Mouse (Mus musculus) hindbrain, embryonic 11.5 days (tissue): ENCODE data around the gene Zc2hc1c. TPM values are rescaled to one million over a fixed set of nuclear protein-coding genes. Genes with fewer than 3 reads are reported as not detected.

ENCODE experiments used
- ATAC-seq: fragments of 200-750 bp; cut with Nextera tagmentation; 2 replicates; pipeline ENCODE4 v1.8.0; 2017; ENCODE audit warnings: mild to moderate bottlenecking, moderate TSS enrichment, moderate library complexity; ENCODE audit not compliant: low FRiP score
- DNase-seq: peaks from one replicate; pipeline ENCODE4 v3.0.0-alpha.2; 2015; ENCODE audit warnings: low spot score
- H3K27ac ChIP-seq: fragments of 300-500 bp; sonication (generic); 2 replicates; pipeline ENCODE4 v1.5.1; 2014; ENCODE audit warnings: mild to moderate bottlenecking, low read depth, low read length
- H3K27me3 ChIP-seq: fragments of 300-500 bp; sonication (generic); 2 replicates; pipeline ENCODE4 v1.6.1; 2014; ENCODE audit warnings: mild to moderate bottlenecking, low read length, moderate library complexity, mixed read lengths; ENCODE audit not compliant: control insufficient read depth, insufficient read depth
- H3K36me3 ChIP-seq: fragments of 300-500 bp; sonication (generic); 2 replicates; pipeline ENCODE4 v1.6.1; 2014; ENCODE audit warnings: mild to moderate bottlenecking, low read length, moderate library complexity, mixed read lengths; ENCODE audit not compliant: control insufficient read depth, insufficient read depth
- H3K4me1 ChIP-seq: fragments of 300-500 bp; sonication (generic); replicated peaks from 2 replicates; pipeline ENCODE4 v1.6.1; 2014; ENCODE audit warnings: low read length, mixed read lengths; ENCODE audit not compliant: control insufficient read depth, insufficient read depth
- H3K4me2 ChIP-seq: fragments of 300-500 bp; sonication (generic); replicated peaks from 2 replicates; pipeline ENCODE4 v1.6.1; 2014; ENCODE audit warnings: mild to moderate bottlenecking, low read depth, low read length
- H3K4me3 ChIP-seq: fragments of 300-500 bp; sonication (generic); 2 replicates; pipeline ENCODE4 v1.5.1; 2014; ENCODE audit warnings: low read depth, low read length
- H3K9ac ChIP-seq: fragments of 300-500 bp; sonication (generic); 2 replicates; pipeline ENCODE4 v1.6.1; 2014; ENCODE audit warnings: low read depth, low read length
- H3K9me3 ChIP-seq: fragments of 300-500 bp; sonication (generic); 2 replicates; pipeline ENCODE4 v1.6.1; 2016; ENCODE audit warnings: low read length; ENCODE audit not compliant: control insufficient read depth
- WGBS: fragments of 180-500 bp; shearing (Covaris S2); extraction: QIAGEN DNeasy Blood & Tissue Kit; methylation state at CpG from one replicate; pipeline ENCODE4 v1.1.7; 2014; 5-methylcytosine and 5-hydroxymethylcytosine counted together
- polyA plus RNA-seq: library from polyadenylated mRNA; unstranded; fragments of >200 nt; fragmentation: Nextera tagmentation; extraction: Ambion mirVana; gene quantifications from 2 replicates; pipeline ENCODE4 v1.2.1, GENCODE M21; 2014

The Zc2hc1c gene
- 1.2 and 1.5 TPM in 2 replicates for polyA plus RNA-seq

DNA sequence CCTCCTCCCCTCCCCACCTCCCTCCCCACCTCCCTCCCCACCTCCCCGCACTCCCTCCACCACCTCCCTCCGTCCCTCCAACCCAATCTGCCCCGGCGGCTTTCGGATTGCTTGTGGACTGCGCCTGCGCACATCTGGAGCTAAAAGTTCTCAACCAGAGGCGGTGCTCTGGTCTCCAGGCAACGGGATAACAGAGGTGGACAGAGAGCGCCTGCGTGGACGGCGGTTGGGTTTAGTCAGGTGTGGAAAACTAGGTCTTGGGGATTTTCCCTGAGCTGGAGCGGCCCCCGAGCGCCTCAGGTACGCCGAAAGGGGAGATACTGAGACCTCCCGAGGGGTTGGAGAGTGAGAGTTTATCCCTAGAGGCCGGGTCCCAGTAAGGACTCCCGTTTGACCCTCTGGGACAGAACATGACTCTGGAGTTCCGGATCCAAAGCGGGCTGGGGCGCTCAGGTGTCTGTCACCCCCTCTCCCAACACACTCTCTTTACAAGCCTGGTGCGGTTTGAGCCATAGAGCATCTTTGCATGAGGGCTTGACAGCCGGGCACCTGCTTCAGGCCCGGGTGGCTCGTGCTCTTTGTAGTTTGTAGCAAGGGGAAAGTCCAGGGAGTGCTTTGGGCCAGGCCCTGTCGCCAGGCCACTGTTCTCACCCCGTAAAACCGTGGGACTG lies at the start of gene Zc2hc1c:
Gene Zc2hc1c, plus strand, starts transcription at position 106 of the 671 bp plus-strand sequence.
- peak within 1 kb of the TSS; percentile 65 for H3K4me2 ChIP-seq
- H3K9me3 ChIP-seq, result no peaks in the 10 kb centered on the region
- H3K27me3 ChIP-seq, result no peaks in the 10 kb centered on the region
- no peak within 1 kb of the TSS for H3K27ac ChIP-seq
- ATAC-seq, result peak; percentile 90
- peak within 1 kb of the TSS; percentile 37 for H3K9ac ChIP-seq
- 3% methylated on average over 30 of the region's 31 CpGs for WGBS
- 0 out of 2 replicates have a peak, but pooled peaks cover 2% of the 10 kb centered on the region for H3K4me1 ChIP-seq
- no peaks in the 10 kb centered on the region for H3K36me3 ChIP-seq
- peak within 1 kb of the TSS; percentile 40 for H3K4me3 ChIP-seq
- DNase-seq, result peak; percentile 93

DNA sequence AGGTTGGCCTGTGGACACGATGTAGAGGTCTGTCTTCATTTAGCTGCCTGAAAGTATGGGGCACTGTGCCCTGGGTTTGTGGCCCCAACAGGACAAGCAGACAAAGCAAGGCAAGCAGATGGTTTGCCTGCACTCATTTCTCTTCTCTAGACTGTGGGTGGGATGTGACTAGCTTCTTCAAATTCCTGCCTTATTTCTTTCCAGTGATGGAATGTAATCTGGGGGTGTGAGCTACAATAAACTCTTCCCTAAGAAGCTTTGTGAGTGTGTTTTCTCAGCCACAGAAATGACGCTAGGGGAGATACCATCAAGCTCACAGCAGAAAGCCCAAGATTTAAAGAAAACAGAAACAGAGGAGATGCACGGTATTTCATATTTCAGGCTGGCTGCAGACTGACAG lies 36.3 kb upstream of the Zc2hc1c start:
- ATAC-seq, result no peak
- no peaks in the 10 kb centered on the region for H3K27me3 ChIP-seq
- no peaks in the 10 kb centered on the region for H3K36me3 ChIP-seq
- no peak overlapping the region for H3K9ac ChIP-seq
- no peak overlapping the region for H3K4me3 ChIP-seq
- 82% methylated on average over 3 of the region's 3 CpGs for WGBS
- H3K27ac ChIP-seq, result no peak overlapping the region
- H3K9me3 ChIP-seq, result no peaks in the 10 kb centered on the region
- no peaks in the 10 kb centered on the region for H3K4me1 ChIP-seq
- DNase-seq, result no peak
- H3K4me2 ChIP-seq, result no peak overlapping the region

DNA sequence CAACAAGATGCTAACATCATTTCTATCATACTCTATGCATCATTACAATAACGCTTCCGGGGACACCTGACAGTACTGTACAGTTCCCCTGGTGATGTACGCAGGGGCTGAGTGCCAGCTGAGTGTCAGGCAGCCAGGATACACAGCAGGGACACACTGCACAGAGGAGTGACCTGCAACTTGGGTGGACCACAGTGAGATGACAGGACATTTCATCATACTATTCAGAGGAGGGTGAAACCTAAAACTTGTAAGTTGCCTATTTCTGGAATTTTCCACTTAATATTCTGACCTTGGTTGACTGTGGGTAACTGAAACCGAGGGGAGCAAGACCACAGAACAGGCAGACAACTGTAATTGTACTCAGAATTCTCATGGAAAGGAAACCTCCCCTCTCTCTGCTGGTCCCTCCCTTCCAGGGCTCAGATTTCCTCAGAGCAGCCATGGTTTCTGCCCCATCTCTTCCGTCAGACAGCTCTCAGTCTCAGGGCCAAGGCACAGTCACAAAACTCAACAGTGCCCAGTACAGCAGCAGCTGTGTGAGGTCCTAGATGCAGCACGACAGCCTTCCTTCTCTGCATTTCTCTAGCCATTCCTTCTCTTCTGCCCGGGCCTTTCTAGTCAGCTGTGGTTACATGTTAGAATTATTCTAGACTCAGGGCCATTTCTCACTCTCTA lies 32.2 kb upstream of the Zc2hc1c start:
- Histone ChIP-seq H3K27me3 (no peaks in the 10 kb centered on the region), H3K27ac (no peak overlapping the region), H3K4me2 (no peak overlapping the region), H3K9ac (no peak overlapping the region), H3K9me3 (no peaks in the 10 kb centered on the region), H3K4me1 (no peaks in the 10 kb centered on the region), H3K36me3 (no peaks in the 10 kb centered on the region), H3K4me3 (no peak overlapping the region)
- ATAC-seq (no peak), DNase-seq (no peak)
- WGBS, result 72% methylated on average over 7 of the region's 7 CpGs

DNA sequence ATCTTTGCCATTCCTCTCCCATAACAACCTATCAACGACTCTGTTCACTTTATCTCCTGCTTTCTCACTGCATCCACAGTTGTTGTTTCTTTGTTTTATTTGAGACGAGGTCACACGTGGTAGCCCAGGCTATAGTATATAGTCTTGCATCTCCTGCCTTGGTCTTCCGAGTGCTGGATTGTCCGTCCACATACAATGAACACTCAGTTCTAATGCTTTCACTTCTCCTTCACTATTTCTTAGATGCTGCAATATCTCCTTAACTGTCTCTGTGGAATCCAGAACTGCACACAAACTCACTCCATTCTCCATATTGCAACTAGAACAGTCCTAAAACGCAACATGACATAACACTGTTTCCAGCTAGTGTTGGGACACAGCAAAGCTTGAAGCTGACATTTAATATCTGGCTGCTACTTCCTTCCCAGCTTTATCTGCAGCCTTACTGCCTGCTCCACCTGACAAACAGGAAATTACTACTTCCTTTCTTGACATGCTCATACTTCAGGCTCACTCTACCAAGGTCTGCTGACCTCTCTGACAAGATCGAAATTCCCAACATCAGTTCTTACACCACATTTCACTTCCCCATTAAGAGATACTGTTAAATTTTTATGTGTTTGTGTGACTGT lies 31.3 kb upstream of the Zc2hc1c start:
- Histone ChIP-seq H3K4me3 (no peak overlapping the region), H3K9me3 (no peaks in the 10 kb centered on the region), H3K4me1 (no peaks in the 10 kb centered on the region), H3K9ac (no peak overlapping the region), H3K4me2 (no peak overlapping the region), H3K36me3 (no peaks in the 10 kb centered on the region), H3K27ac (no peak overlapping the region), H3K27me3 (no peaks in the 10 kb centered on the region)
- DNase-seq (no peak), ATAC-seq (no peak)
- 79% methylated on average over 7 of the region's 7 CpGs for WGBS

DNA sequence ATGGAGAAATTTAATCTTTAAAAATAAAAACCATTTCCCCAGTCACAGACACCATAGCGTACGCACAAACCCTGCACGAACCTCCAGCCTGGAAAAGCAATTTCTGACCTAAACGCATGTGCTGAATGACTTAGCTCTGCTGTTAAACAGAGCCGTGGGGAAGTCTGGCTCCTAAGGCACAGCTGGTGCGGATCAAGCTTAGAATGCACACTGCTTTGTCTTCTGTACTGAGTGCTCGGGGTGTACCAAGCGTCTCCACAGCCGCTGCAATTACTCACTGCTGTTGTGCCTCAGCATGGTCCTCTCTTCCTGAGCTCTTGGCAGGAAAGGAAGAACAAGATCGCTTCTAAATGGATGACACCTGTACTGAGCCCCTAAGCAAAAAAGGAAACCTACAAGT lies 25.9 kb upstream of the Zc2hc1c start:
- no peak overlapping the region for H3K27ac ChIP-seq
- no peak overlapping the region for H3K4me3 ChIP-seq
- peak; percentile 30 for DNase-seq
- no peak overlapping the region for H3K4me2 ChIP-seq
- no peak for ATAC-seq
- WGBS, result 49% methylated on average over 10 of the region's 10 CpGs
- H3K27me3 ChIP-seq, result no peaks in the 10 kb centered on the region
- H3K36me3 ChIP-seq, result no peaks in the 10 kb centered on the region
- H3K9ac ChIP-seq, result no peak overlapping the region
- H3K4me1 ChIP-seq, result no peaks in the 10 kb centered on the region
- H3K9me3 ChIP-seq, result no peaks in the 10 kb centered on the region

DNA sequence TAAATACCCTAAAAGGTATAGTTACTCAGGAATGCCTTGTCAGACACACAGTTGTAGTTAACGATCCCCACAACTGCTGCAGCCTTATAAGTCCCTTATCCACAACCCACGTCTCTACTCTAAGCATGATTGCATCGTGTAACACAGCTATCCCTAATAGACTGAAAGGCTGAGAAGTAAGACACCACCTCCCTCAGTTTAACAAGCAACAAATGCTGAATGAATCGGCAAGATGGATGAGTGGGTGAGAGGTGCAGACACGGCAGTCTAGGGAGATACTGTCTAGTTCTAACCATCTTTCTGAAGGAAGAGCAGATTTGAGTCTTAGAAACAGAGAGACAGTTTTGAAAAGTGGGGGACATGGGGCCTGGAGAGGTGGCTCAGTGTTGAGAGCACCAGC lies 25.2 kb upstream of the Zc2hc1c start:
- H3K27me3 ChIP-seq, result no peaks in the 10 kb centered on the region
- no peaks in the 10 kb centered on the region for H3K9me3 ChIP-seq
- H3K4me1 ChIP-seq, result no peaks in the 10 kb centered on the region
- H3K4me2 ChIP-seq, result no peak overlapping the region
- no peaks in the 10 kb centered on the region for H3K36me3 ChIP-seq
- H3K27ac ChIP-seq, result no peak overlapping the region
- no peak overlapping the region for H3K9ac ChIP-seq
- no peak for ATAC-seq
- H3K4me3 ChIP-seq, result no peak overlapping the region
- WGBS, result 85% methylated on average over 5 of the region's 5 CpGs
- DNase-seq, result no peak

DNA sequence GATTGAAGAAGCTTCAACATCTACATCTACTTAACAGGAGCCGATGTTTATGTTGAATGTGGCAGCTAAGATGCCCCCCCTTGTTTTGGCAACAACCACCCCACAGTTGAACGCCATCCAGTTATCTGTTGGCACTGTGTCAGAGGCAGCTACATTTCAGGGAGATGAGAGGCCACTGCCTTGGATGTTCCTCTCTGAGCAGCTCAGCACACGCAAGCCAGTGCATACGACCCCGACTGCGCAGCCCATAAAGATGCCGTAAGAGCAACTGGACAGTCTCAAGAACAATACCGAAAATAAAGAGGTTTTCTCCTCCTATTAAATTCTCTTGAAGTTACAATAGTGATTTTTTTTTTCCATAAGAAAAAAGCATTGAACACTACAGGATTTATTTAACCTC lies 23.9 kb upstream of the Zc2hc1c start:
- H3K9me3 ChIP-seq, result no peaks in the 10 kb centered on the region
- no peak overlapping the region for H3K27ac ChIP-seq
- no peaks in the 10 kb centered on the region for H3K36me3 ChIP-seq
- no peak for ATAC-seq
- H3K9ac ChIP-seq, result no peak overlapping the region
- H3K4me2 ChIP-seq, result no peak overlapping the region
- no peak for DNase-seq
- H3K27me3 ChIP-seq, result no peaks in the 10 kb centered on the region
- H3K4me3 ChIP-seq, result no peak overlapping the region
- WGBS, result 86% methylated on average over 8 of the region's 8 CpGs
- H3K4me1 ChIP-seq, result no peaks in the 10 kb centered on the region

DNA sequence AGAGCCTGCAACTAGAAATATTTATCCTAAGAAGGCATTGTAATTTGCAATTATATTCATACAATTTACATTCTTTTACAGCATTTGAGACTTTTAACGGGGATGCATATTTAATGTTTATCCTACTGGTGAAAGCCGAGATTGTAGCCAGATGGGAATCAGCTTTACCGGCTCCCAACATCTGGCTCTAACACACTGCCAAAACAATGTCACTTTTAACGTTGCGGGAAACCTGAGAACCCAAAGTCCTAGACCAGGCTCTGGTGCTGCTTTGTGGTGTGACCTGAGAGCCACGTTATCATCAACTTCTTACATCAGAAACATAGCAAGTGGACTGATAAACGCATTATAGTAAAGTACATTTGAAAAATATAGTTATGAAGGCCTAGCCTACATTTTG lies 23.5 kb upstream of the Zc2hc1c start:
- H3K9me3 ChIP-seq, result no peaks in the 10 kb centered on the region
- no peaks in the 10 kb centered on the region for H3K4me1 ChIP-seq
- no peak overlapping the region for H3K27ac ChIP-seq
- no peaks in the 10 kb centered on the region for H3K27me3 ChIP-seq
- H3K9ac ChIP-seq, result no peak overlapping the region
- WGBS, result 60% methylated on average over 7 of the region's 7 CpGs
- peak; percentile 14 for DNase-seq
- no peak overlapping the region for H3K4me3 ChIP-seq
- H3K4me2 ChIP-seq, result no peak overlapping the region
- H3K36me3 ChIP-seq, result no peaks in the 10 kb centered on the region
- no peak for ATAC-seq

DNA sequence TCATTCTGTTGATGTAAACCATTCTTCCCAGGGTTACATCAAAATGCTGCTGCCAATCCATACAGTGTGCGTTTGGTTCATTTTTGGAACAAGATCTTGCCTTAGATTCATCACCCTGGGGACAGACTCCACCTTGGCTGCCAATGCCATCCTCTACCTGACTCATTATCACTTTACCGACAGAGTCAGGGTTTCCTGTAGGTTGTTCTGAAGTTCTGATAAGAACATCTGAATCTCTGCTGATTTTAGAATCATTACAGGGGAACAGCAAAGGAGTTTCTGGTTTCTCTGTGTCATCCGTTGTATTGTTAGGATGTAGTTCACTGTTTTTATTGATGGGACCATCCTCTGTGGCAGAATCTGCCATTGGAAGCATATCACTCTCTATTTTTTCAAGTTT lies 22.1 kb upstream of the Zc2hc1c start:
- Histone ChIP-seq H3K36me3 (no peaks in the 10 kb centered on the region), H3K27me3 (no peaks in the 10 kb centered on the region), H3K27ac (no peak overlapping the region), H3K4me3 (no peak overlapping the region), H3K9me3 (no peaks in the 10 kb centered on the region), H3K9ac (no peak overlapping the region), H3K4me1 (no peaks in the 10 kb centered on the region), H3K4me2 (no peak overlapping the region)
- 95% methylated on average over 3 of the region's 3 CpGs for WGBS
- DNase-seq (no peak), ATAC-seq (no peak)
